Mouse (Mus musculus) left cerebral cortex, postnatal 4 days (tissue): ENCODE measurements at regions not wholly inside any gene's neighbourhood (a gene's known extent, or its start where the extent isn't known, plus 50 kb on each side); places are given as distances from the start of the nearest gene placed in this dataset.

Source experiments
- DNase-seq: peaks from one replicate; pipeline ENCODE4 v3.0.0-alpha.2; 2022
- intact Hi-C: fragments of 180-260 bp; cut with DNase I; formaldehyde crosslinking; loops from one replicate; pipeline ENCODE4 v1.15.1; 2025

DNA sequence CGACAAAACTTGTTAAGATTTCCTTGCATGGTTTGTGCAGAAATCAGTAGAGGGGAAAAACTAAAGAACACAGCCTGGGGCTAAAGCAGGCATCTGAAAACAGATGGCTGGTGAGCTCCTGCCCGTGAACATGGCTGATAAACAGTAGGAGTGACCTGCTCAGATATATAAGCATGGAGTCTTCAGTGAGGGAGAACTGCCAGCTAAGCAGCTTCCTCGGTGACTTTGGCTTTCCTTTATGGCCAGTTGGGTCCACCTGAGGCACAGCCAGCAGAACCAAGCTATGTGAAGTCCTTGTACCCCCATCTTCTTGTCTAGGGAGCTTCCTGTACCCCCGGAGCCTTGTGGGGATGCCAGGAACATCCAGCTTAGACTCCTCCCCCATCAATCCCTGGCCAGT lies 139.8 kb upstream of the Gm10295 start:
- intact Hi-C loops, result no loop called here
- no peak for DNase-seq

DNA sequence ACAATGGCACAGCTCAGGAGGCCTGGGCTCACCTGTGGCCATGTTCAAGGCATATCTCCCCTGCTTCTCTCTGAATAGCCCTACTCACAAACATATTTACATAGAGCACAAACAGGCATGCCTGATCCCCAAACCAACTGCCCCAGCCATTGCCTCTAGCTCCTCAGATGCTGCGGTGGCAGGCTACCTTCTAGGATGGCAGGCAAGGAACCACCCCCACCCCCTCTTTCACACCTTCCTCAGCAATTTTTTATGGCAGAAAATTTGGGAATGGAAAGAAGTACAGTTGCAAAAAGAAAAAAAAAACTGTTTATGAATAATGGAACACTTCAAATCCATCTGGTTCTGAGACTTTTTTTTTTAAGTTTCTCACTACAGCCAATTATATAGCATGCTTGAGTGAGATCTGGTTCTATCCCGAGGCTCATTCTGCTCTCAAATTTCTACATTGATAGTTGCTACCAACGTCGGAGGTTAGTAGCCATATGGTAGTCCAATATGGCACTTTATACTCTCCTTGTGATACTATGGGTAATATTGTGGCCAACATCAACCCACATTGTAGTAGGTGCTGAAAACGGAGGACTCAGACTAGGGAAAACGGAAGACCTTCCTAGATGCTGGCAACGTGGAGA lies 136.8 kb upstream of the Gm10295 start:
- intact Hi-C loops, result no loop called here
- DNase-seq, result no peak

DNA sequence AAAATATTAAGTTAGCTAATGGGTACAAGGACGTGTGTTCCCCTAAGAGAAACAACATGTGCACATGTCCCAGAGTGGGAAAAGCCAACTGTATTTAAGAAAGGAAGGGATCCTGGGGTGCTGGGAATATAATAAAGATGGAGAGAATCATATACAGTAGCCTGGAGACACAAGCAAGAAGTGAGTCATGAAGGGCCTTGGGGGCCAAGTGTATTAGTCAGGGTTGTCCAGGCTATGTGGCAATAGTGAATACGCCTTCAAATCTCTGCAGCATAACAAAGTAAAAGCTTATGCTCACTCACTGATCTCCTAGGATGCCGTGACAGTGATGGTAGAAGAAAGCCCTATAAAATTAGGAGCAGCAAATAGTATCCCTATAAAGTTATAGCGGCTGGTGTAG lies 124.1 kb upstream of the Gm10295 start:
- no peak for DNase-seq
- intact Hi-C loops, result no loop called here

DNA sequence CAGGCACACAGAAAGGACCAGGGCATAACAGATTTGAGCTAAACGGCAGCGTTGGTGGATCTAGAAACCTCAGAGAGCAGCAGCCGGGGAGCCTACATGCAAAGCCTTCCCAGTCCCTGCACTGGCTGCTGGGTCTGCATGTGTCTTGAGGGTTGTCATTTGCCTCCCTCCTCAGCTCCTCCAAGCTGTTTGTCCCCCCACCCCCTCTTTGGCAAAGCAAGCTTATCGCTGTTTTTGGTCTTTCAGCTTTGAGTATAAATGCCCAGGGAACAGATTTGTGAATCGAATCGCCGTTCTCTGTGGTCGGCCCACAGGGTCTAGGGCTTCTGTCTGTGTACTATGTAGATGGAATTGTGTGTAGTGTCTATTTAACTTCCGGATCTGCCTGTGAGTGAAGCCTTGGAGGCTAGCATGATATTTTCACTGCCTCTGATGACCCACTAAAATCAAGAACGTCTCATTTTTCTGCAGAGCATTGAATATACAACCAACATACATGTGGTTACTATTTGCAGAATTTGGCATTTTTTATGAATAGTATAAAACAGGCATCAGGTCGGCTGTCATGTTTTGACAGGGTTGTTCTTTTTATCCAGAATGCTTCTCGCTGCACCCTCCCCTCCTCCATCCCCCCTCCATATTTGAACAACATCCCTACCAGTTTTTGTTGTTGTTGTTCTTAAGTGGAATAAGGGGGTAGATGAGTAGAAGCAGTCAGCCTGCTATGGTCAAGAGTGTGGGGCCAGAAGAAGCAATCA lies 121.3 kb upstream of the Gm10295 start:
- intact Hi-C loops, result no loop called here
- no peak for DNase-seq

DNA sequence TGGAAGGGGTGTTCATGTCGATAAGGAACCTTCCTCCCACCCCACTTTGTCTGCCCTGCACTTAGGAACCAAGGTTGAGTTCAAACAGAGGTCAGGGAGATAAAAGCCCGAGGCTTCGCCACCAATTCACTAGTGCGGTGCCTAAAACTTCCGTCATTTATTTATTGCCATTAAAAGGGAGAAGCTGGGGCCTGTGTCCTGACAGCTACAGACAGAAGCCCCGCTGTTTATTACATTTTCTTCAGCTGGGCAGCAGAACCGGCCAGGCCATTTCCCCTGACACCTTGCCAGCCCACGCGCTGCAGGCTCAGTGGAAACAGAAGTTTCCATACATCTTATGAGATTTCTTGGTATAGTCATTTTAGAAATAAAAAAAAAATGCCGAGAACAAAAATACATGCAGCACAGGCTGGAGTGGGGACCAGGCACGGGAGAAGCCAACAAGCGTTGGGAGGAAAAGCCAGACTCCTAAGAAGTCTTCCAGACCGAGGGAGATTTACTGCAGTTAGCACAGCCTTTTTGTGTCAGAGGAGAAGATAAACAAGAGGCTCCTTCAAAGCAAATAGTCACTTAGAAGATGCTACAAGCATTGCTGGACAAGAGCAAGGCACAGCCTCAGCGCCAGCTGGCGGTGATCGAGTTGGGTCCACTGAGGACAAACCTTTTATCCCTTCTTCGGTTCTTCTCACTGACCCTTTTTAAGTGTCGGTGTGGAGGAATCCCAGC lies 120.5 kb upstream of the Gm10295 start:
- DNase-seq, result peak; percentile 19
- intact Hi-C loops, result no loop called here

DNA sequence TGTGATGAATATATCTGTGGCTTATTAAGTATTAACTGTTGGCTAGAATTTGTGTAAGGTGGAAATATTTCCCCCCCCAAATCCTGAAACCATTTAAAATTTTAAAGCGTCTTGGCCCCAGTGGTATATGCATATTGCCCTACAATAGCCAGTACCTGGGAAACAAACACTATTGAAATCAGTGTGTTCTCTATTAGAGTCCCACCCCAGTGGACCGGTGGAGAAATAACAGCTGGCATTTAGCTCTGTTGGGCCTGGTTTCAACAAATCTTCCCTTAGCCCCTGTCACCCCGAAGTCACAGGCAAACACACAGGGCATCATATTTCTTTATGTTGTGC lies 120.0 kb upstream of the Gm10295 start:
- DNase-seq, result no peak
- intact Hi-C loops, result no loop called here

DNA sequence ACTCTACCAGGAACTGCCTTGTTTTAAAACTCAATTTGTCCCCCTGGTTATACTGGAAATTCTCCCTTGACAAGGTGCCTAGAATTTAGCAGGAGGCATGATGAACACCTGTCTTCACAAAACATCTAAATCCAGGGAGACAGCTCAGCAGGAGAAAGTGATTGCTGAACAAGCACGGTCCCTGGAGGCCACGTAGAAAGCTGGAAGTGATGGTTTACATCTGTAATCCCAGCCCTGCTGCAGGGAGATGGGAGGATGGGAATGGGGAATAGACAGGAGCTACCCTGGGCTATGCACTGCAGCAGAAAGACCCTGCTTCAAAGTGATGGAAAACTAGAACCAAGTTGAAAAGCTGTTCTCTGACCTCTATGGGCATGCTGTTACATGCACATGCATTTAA lies 119.1 kb upstream of the Gm10295 start:
- no peak for DNase-seq
- intact Hi-C loops, result no loop called here

DNA sequence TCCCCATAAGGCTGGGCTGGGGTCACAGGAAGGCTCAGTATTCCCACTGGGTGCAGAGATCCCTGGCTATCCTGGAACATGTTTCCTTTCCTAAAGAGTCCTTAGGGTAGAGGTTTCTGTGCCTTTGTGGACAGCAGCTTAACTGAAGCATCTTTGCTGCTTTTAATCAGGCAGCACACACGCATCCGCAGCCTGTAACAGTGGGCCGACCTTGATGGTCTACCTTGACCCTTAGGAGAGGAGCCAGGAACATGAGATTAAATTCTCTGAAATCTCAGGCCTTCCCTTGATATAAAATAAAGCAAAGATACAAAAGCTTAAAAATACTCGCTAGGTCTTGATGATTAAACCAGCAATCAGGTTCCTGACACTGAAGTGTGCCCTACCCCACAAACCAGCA lies 118.7 kb upstream of the Gm10295 start:
- intact Hi-C loops, result no loop called here
- DNase-seq, result no peak

DNA sequence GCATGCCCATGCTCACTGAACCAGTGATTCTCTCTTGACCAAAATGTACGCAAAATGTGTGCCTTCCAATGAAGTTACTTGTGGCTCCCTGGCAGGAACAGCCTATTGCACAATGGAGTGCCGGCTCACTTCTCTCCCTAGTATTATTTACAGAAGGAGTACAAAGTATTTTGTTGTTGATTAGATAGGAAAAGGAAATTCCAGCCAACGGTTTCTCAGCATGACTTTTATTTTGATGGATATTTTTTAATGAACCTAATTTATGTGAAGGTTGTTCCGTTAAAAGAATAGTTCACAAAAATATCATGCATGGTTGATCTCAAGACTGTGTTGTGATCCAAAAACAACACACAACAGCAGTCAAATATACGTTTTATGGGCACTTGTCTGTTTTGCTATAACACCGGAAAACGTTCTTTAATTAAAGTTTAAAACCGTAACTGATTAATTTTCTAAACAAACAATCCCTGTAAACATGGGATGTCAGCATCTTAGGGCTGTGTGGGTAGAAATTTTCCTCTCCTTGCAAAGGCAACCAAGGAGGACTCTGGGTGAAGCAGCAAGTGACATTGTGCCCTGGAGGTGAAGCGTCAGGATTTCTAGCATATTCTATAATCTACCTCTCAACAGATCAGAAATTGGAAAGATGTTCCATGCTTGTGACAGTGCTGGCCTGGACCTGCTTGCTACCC lies 116.3 kb upstream of the Gm10295 start:
- intact Hi-C loops, result no loop called here
- DNase-seq, result no peak

DNA sequence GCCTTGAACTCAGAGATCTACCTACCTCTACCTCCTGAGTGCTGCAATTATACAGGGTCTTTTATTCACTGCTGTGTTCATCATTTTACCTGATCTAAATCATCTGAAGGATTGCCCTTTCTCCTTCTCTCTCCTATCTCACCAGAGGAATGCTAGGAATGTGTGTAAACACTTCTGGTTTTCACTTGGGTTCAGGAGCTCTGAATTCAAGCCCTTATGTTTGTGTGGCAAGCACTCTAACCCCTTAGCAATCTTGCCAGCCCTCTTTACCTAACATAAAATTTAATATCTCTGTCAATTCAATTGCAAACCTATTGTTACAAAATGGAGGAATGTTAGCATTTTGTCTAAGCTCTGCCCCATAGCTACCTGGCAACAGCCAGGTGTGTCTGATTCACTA lies 112.8 kb upstream of the Gm10295 start:
- DNase-seq, result no peak
- intact Hi-C loops, result no loop called here

DNA sequence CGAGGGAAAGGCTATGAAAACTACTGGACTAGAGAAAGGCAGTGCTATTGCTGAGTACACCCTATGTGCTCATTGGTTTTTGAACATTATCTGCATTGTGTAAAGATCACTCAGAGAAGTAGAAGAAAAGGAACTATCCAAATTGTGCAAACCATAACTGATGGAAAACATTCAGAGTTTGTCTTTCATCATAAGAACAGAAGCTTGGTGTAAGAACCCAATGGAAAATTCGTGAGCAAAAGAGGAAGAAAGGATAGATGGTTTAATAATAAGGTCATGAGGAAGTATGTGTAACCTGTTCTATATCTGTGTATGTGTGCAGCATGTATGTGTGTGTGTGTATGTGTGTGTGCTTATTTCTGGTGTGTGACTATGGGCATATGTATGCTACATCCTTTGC lies 112.3 kb upstream of the Gm10295 start:
- intact Hi-C loops, result no loop called here
- DNase-seq, result no peak

DNA sequence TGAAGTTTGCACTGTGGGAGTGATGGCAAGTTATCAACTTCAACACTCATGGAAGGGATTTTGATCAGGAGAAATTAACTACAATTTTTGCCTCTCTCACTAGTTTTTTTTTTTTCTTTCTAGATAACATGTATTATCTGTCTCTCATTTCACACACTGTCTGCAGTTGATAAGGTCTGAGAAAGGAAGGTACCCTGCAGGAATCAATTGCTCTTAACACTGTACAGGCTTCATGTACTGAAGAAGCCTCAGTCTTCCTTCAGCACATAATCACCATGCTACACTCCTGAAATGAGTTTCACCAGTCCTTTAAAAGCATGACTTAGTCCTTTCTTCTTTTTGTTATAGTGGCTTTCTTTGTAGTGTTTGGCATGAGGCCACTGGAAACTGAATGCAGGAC lies 108.5 kb upstream of the Gm10295 start:
- intact Hi-C loops, result no loop called here
- no peak for DNase-seq

DNA sequence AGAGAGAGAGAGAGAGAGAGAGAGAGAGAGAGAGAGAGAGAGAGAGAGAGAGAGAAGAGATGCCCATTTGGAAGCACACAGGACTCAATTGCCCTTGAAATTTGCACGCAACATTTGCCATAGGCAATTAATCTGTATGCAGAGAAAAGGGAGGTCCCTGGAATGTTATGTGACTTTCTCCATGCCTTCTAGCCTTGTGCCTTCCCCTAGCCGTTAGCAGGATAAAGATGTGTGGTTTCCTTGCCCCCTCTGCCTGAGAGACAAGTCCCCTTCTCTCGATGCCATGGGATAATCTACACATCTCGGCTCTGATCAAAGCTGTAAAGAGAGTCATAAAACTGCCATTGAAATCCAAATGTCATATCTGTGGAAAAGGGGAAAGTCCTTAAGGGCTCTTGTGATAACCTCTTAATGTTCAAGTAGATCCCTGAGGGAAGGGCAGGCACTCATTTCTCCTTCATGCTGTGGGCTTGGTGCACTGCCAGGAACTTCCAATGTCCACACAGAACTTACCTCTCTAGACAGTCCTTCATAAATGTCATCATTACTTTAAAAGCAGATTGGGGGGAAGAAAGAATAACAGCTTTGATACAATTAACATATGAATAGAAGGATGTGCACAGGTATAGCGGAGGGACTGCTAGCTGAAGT lies 106.9 kb upstream of the Gm10295 start:
- intact Hi-C loops, result no loop called here
- DNase-seq, result no peak

DNA sequence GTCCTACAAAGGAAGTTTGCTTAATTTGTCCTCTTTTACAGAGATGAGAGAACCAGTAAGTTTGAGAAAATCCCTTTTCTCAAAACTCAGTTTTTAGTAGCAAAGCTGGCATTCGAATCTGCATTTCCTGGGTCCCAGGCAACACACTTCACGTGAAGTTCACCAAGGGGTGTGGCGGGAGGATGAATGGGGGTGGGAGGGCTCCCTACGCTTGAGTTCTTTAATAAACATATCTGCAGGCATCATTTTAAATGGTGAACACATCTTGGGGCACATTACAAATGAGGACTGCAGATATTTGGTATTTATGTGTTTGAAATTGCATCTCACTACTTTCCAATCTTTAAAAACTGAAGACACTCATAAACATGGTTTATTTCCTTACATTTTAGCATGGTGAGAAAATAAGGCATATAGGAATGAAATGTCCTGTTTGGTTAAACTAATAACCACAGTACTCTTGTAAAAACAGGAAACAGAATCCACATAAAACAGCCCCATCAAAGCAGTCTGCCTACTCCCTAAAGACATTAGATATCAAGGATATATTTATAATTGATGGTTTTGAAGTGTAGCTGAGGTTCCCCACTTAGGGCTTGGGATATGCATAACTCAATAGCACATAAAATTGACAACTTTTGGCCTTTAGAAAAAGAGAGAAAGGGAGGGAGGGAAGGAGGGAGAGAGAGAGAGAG lies 106.3 kb upstream of the Gm10295 start:
- no peak for DNase-seq
- intact Hi-C loops, result no loop called here

DNA sequence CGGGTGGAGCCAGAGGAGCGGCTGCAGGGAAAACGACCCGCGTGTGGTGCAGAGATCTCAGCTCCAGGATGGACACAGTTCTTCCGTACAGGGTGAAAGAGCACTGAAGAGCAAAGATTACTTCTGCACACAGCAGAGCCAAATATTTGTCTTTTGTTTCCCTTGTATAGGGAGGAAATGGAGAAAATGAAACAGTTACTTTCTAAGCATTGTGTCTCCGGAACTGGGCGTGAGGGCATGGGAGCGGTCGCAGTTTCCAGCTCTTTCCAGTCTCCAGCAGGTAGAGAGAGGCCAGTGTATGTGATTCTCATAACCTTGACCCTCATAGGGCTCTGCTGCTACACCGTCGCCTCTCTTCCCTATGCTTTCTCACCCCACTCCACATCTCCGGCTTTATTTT lies 105.1 kb upstream of the Gm10295 start:
- intact Hi-C loops, result no loop called here
- no peak for DNase-seq

DNA sequence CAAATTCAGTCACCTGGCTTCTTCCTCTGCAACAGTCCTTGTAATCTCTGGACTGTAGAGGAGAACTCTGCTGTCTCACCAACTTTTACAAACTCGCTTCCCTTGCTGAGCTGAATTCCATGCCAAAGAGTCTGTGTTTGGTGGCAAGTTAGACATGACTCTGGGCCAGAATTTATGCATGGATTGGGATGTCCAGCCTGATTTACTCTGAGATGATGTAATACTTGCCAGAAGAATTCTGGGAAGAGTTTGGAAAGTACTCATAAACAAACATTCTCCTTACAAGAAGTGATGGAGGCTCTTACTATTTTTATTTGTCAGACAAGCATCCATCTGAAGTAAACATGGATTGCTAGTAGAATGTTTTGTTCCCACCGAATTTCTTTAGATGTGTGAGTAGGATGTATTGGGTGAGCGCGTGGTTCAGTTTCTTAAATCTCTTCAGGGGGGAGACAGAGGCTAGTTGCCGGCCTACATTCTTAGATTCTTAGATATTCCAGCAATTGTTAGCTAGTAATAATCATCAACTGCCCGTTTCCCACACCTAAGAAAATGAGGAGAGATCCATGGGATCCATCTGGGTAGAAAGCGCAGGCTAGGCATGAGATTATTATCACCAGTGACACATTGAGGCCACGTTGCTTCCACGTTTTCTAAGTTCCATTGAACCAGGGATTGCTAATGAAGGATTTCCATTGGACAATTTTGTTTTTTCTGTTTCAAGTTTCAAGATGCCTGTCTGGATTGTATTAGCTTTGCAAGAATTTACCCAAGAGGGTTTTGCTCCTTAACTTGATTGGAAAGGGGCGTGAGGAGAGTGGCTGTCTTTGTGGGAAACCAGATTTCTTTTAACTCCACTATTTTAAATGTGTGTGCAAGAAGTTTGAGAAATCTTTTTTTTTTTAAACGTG lies 89.3 kb upstream of the Gm10295 start:
- no peak for DNase-seq
- intact Hi-C loops, result no loop called here

DNA sequence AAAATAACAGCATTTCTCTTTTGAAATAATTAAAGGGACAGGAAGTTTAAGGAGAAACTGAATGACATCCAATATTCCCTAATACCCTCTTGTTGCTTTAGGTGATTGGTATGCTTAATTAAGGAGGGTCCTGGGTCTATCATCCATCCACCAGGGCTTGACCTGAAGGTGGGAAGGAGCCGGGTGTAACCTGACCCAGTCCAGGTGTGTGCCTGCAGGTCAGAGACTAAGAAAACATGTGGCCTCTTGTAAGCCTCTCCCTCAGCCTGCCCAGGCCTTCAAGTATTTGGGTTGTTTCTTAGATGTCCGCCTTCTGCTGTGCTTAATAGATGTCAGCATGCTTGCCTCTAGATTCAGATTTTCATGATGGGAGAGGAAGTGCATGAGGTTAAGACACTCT lies 74.7 kb upstream of the Gm10295 start:
- intact Hi-C loops, result no loop called here
- no peak for DNase-seq

DNA sequence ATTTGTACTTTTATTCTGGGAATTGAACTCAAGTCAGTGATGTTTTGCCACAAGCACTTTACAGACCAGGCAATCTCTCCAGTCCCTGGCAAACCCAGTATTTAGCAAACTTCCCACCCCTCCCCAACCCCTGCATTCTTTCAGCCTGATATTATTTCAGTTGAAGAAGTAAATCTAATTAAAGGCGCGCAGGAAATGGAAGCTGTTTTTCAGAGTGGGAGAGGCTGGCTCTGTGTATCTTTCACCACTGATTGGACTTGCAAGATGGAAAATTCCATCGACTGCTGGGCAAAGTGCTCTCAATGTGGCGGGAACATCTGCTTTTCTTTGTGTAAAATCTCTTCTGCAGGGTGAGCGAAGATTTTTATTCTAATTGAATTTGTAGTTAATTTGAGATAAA lies 68.0 kb upstream of the Gm10295 start:
- intact Hi-C loops, result no loop called here

DNA sequence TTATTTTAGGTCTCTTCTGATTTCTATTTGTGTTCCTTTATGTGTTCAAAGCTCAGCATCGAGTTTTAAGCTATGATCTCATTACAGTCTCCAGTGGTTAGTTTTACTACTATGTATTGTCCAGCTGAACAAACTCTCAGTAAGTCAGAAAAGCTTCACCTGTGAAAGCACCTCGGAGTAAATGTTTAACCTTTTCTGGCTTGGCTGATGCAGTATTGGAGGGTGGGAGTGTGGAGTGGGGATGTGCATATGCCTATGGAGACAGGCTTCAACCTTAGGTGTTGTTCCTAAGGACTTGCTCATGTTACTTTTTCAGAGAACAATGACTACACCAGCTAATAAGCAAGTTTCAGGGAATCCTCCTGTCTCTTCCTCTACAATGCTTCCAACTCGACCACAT lies 67.6 kb upstream of the Gm10295 start:
- intact Hi-C loops, result no loop called here
- DNase-seq, result no peak

More for the DNA sequence above, 68.0 kb upstream of the Gm10295 start:
- no peak for DNase-seq
